Mouse (Mus musculus): ENCODE results near the gene Rint1. TPM values are rescaled to one million over a fixed set of nuclear protein-coding genes. Genes with fewer than 3 reads are reported as not detected.

Rint1 gene
- polyA plus RNA-seq, 1 experiment from 2014 or later, result 31.8 TPM

- peak overlapping the region; percentile 82; the same call in 1 of the 2 replicates for H3K9ac ChIP-seq
- H3K27me3 ChIP-seq (replicated peaks), result no peaks in the 10 kb centered on the region
- 41% methylated on average over 8 of the region's 8 CpGs for WGBS
- ATAC-seq, result no peak
- H3K9me3 ChIP-seq, result no peaks in the 10 kb centered on the region
- no peak overlapping the region for H3K27ac ChIP-seq
- H3K36me3 ChIP-seq, result no peaks in the 10 kb centered on the region
- peak overlapping the region; percentile 93 for H3K4me3 ChIP-seq (replicated peaks)
- peak overlapping the region; percentile 65 for H3K4me2 ChIP-seq (replicated peaks)
- peaks cover 8% of the 10 kb centered on the region for H3K4me1 ChIP-seq (replicated peaks)
Measured at GRCm38 (mm10) chr5:23782051-23782810, 5.3 kb upstream of the Rint1 start.

GRCm38 (mm10) chr5:23782931-23783877 is 4.3 kb upstream of the Rint1 start, which contains the start of gene Pus7:
Gene Pus7 (minus strand): TSS chr5:23783711.
- Histone ChIP-seq H3K36me3 (no peaks in the 10 kb centered on the region), H3K27ac (peak within 1 kb of the TSS; percentile 49)
- under 1% methylated on average over 76 of the region's 86 CpGs for WGBS

GRCm38 (mm10) chr5:23788390-23788830 is 899 bp downstream of the Rint1 start:
- 0 out of 2 replicates have a peak overlapping the region, but pooled peaks have one; percentile 77 for H3K27ac ChIP-seq
- peak overlapping the region; percentile 84 for H3K9ac ChIP-seq
- WGBS, result 29% methylated on average over 3 of the region's 3 CpGs
- no peak for ATAC-seq
- H3K36me3 ChIP-seq, result no peaks in the 10 kb centered on the region
- H3K4me1 ChIP-seq (replicated peaks), result peaks cover 9% of the 10 kb centered on the region
- peak overlapping the region; percentile 79 for H3K4me2 ChIP-seq (replicated peaks)
- no peaks in the 10 kb centered on the region for H3K27me3 ChIP-seq (replicated peaks)
- peak overlapping the region; percentile 85 for H3K4me3 ChIP-seq (replicated peaks)
- no peaks in the 10 kb centered on the region for H3K9me3 ChIP-seq

More at GRCm38 (mm10) chr5:23782931-23783877, 4.3 kb upstream of the Rint1 start, which contains the start of gene Pus7:
- H3K27me3 ChIP-seq (replicated peaks), result no peaks in the 10 kb centered on the region
- peak within 1 kb of the TSS; percentile 93 for H3K4me3 ChIP-seq (replicated peaks)
- ATAC-seq, result peak; percentile 92
- peak within 1 kb of the TSS; percentile 65 for H3K4me2 ChIP-seq (replicated peaks)
- H3K4me1 ChIP-seq (replicated peaks), result peaks cover 10% of the 10 kb centered on the region
- H3K9ac ChIP-seq, result peak within 1 kb of the TSS; percentile 82
- no peaks in the 10 kb centered on the region for H3K9me3 ChIP-seq

- Histone ChIP-seq H3K36me3 (no peaks in the 10 kb centered on the region), H3K9ac (no peak overlapping the region), H3K27ac (no peak overlapping the region), H3K4me2 (replicated peaks) (no peak overlapping the region), H3K27me3 (replicated peaks) (no peaks in the 10 kb centered on the region), H3K4me3 (replicated peaks) (no peak overlapping the region), H3K4me1 (replicated peaks) (peaks cover 9% of the 10 kb centered on the region), H3K9me3 (no peaks in the 10 kb centered on the region)
- no peak for ATAC-seq
- 81% methylated on average over 4 of the region's 4 CpGs for WGBS
Measured at GRCm38 (mm10) chr5:23789078-23789612, 1.6 kb downstream of the Rint1 start.

- ATAC-seq, result no peak
- Histone ChIP-seq H3K4me3 (replicated peaks) (no peak overlapping the region), H3K4me1 (replicated peaks) (peaks cover 5% of the 10 kb centered on the region), H3K27ac (no peak overlapping the region), H3K9ac (no peak overlapping the region), H3K4me2 (replicated peaks) (no peak overlapping the region), H3K27me3 (replicated peaks) (no peaks in the 10 kb centered on the region), H3K36me3 (peaks cover 3% of the 10 kb centered on the region; the same call in 1 of the 2 replicates), H3K9me3 (no peaks in the 10 kb centered on the region)
- WGBS, result 90% methylated on average over 2 of the region's 2 CpGs
Measured at GRCm38 (mm10) chr5:23792726-23793125, 5.2 kb downstream of the Rint1 start.

- no peak overlapping the region for H3K4me3 ChIP-seq (replicated peaks)
- no peaks in the 10 kb centered on the region for H3K27me3 ChIP-seq (replicated peaks)
- H3K9ac ChIP-seq, result no peak overlapping the region
- no peaks in the 10 kb centered on the region for H3K4me1 ChIP-seq (replicated peaks)
- 91% methylated on average over 5 of the region's 5 CpGs for WGBS
- no peak overlapping the region for H3K4me2 ChIP-seq (replicated peaks)
- no peaks in the 10 kb centered on the region for H3K9me3 ChIP-seq
- no peak for ATAC-seq
- peaks cover 43% of the 10 kb centered on the region for H3K36me3 ChIP-seq
- no peak overlapping the region for H3K27ac ChIP-seq
Measured at GRCm38 (mm10) chr5:23814841-23815240, 27.3 kb downstream of the Rint1 start.

- Histone ChIP-seq H3K27ac (no peak overlapping the region), H3K36me3 (peaks cover 43% of the 10 kb centered on the region), H3K9ac (no peak overlapping the region), H3K4me3 (replicated peaks) (no peak overlapping the region), H3K9me3 (no peaks in the 10 kb centered on the region), H3K4me1 (replicated peaks) (no peaks in the 10 kb centered on the region), H3K27me3 (replicated peaks) (no peaks in the 10 kb centered on the region), H3K4me2 (replicated peaks) (no peak overlapping the region)
- 87% methylated on average over 15 of the region's 15 CpGs for WGBS
- no peak for ATAC-seq
Measured at GRCm38 (mm10) chr5:23816681-23817080, 29.2 kb downstream of the Rint1 start.

GRCm38 (mm10) chr5:23822306-23822705 is 34.8 kb downstream of the Rint1 start:
- Histone ChIP-seq H3K27ac (no peak overlapping the region), H3K9ac (no peak overlapping the region), H3K4me2 (replicated peaks) (no peak overlapping the region), H3K4me1 (replicated peaks) (no peaks in the 10 kb centered on the region), H3K36me3 (peaks cover 14% of the 10 kb centered on the region), H3K27me3 (replicated peaks) (no peaks in the 10 kb centered on the region), H3K9me3 (no peaks in the 10 kb centered on the region), H3K4me3 (replicated peaks) (no peak overlapping the region)
- ATAC-seq, result no peak
- WGBS, result 73% methylated on average over 11 of the region's 11 CpGs

- 74% methylated on average over 8 of the region's 8 CpGs for WGBS
- Histone ChIP-seq H3K9me3 (no peaks in the 10 kb centered on the region), H3K27me3 (replicated peaks) (no peaks in the 10 kb centered on the region), H3K4me1 (replicated peaks) (no peaks in the 10 kb centered on the region), H3K4me3 (replicated peaks) (no peak overlapping the region), H3K36me3 (peaks cover 6% of the 10 kb centered on the region), H3K27ac (no peak overlapping the region), H3K4me2 (replicated peaks) (no peak overlapping the region), H3K9ac (no peak overlapping the region)
- ATAC-seq, result no peak
Measured at GRCm38 (mm10) chr5:23824171-23824733, 36.7 kb downstream of the Rint1 start.

- no peak overlapping the region for H3K27ac ChIP-seq
- H3K9ac ChIP-seq, result no peak overlapping the region
- no peaks in the 10 kb centered on the region for H3K9me3 ChIP-seq
- peaks cover 7% of the 10 kb centered on the region for H3K27me3 ChIP-seq (replicated peaks)
- H3K4me2 ChIP-seq (replicated peaks), result no peak overlapping the region
- no peaks in the 10 kb centered on the region for H3K4me1 ChIP-seq (replicated peaks)
- WGBS, result 34% methylated on average over 11 of the region's 11 CpGs
- ATAC-seq, result no peak
- H3K36me3 ChIP-seq, result no peaks in the 10 kb centered on the region
- no peak overlapping the region for H3K4me3 ChIP-seq (replicated peaks)
Measured at GRCm38 (mm10) chr5:23826321-23827004, 39.0 kb downstream of the Rint1 start.

Data from intestine, embryonic 15.5 days (tissue).